Mouse (Mus musculus) embryonic facial prominence, embryonic 10.5 days (tissue): ENCODE data around the gene Gpm6b. TPM values are rescaled to one million over a fixed set of nuclear protein-coding genes. Genes with fewer than 3 reads are reported as not detected.
A peak's percentile ranks its signal among the peaks of the same experiment; 100 is the strongest.

Experiments used
- DNase-seq: peaks from one replicate; pipeline ENCODE4 v3.0.0-alpha.2; 2017; ENCODE audit warnings: low spot score
- H3K27ac ChIP-seq: fragments of 300-500 bp; sonication (generic); replicated peaks from 2 replicates; pipeline ENCODE4 v1.5.1; 2016; ENCODE audit warnings: mild to moderate bottlenecking
- H3K27me3 ChIP-seq: fragments of 300-500 bp; sonication (generic); replicated peaks from 2 replicates; pipeline ENCODE4 v1.6.1; 2016; ENCODE audit warnings: low read depth, mild to moderate bottlenecking; ENCODE audit not compliant: poor library complexity, severe bottlenecking
- H3K36me3 ChIP-seq: fragments of 300-500 bp; sonication (generic); replicated peaks from 2 replicates; pipeline ENCODE4 v1.6.1; 2016; ENCODE audit warnings: mild to moderate bottlenecking, moderate library complexity
- H3K4me1 ChIP-seq: fragments of 300-500 bp; sonication (generic); 2 replicates; pipeline ENCODE4 v1.6.1; 2016
- H3K4me3 ChIP-seq: fragments of 300-500 bp; sonication (generic); 2 replicates; pipeline ENCODE4 v1.5.1; 2016; ENCODE audit warnings: mild to moderate bottlenecking, moderate library complexity
- H3K9me3 ChIP-seq: fragments of 300-500 bp; sonication (generic); 2 replicates; pipeline ENCODE4 v1.6.1; 2016; ENCODE audit warnings: mild to moderate bottlenecking
- WGBS: fragments of 180-500 bp; shearing (Covaris S2); methylation state at CpG from one replicate; pipeline ENCODE4 v1.1.7; 2016; 5-methylcytosine and 5-hydroxymethylcytosine counted together
- polyA plus RNA-seq: library from polyadenylated mRNA; unstranded; fragments of >200 nt; fragmentation: Nextera tagmentation; extraction: Ambion mirVana; gene quantifications from 2 replicates; pipeline ENCODE4 v1.2.1, GENCODE M21; 2016

The Gpm6b gene
- polyA plus RNA-seq, 1 experiment from 2014 or later, result 27.1 TPM

DNA sequence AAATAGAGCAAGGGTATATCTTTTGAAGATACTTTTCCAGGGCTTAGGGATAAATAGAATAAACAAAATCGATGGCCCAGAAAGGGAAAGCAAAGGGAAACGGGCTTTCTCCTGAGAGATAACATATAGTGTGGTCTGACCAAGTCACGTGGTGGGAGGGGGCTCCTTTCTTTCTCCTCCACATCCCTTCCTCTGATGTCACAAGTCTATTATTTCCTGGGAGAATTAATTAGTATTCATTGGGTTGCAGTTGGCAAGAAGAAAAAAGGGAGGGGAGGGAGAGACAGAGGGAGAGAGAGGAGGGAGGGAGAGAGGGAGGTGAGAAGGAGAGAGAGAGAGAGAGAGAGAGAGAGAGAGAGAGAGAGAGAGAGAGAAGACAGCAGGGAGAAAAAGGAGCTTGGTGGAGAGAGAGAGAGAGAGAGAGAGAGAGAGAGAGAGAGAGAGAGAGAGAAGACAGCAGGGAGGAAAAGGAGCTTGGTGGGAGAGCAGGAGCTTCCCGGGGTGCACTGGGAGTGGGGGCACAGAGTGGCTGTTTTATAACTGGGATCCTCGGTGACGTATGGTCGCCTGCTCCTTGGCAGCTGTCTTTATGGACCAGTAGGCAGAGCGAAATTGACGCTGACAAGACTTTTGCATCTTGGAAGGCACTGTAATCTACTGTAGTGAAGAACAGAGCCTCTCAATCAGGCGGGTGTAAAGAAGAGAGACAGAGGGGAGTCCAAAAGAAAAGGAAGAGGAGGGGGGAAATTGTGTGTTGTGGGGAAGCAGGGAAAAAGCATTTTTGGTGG, 105.7 kb downstream of the Gpm6b start:
- Histone ChIP-seq H3K27ac (peak overlapping the region; percentile 72), H3K27me3 (peaks cover 74% of the 10 kb centered on the region), H3K4me1 (no peaks in the 10 kb centered on the region), H3K9me3 (no peaks in the 10 kb centered on the region), H3K36me3 (no peaks in the 10 kb centered on the region), H3K4me3 (peak overlapping the region; percentile 44)
- DNase-seq, result peak; percentile 10
- WGBS, result 31% methylated on average over 10 of the region's 10 CpGs

GRCm38 (mm10) chrX:166348086-166348485, 109.4 kb downstream of the Gpm6b start:
- no peak for DNase-seq
- H3K9me3 ChIP-seq, result no peaks in the 10 kb centered on the region
- peaks cover 76% of the 10 kb centered on the region for H3K27me3 ChIP-seq
- no peaks in the 10 kb centered on the region for H3K36me3 ChIP-seq
- no peak overlapping the region for H3K4me3 ChIP-seq
- 79% methylated on average over 6 of the region's 6 CpGs for WGBS
- no peaks in the 10 kb centered on the region for H3K4me1 ChIP-seq
- no peak overlapping the region for H3K27ac ChIP-seq

GRCm38 (mm10) chrX:166348634-166349033, 109.9 kb downstream of the Gpm6b start:
- Histone ChIP-seq H3K4me3 (no peak overlapping the region), H3K4me1 (no peaks in the 10 kb centered on the region), H3K9me3 (no peaks in the 10 kb centered on the region), H3K36me3 (no peaks in the 10 kb centered on the region), H3K27me3 (peaks cover 76% of the 10 kb centered on the region), H3K27ac (no peak overlapping the region)
- no peak for DNase-seq
- WGBS, result 89% methylated on average over 4 of the region's 4 CpGs

- WGBS, result 24% methylated on average over 6 of the region's 6 CpGs
- H3K27me3 ChIP-seq, result peaks cover 85% of the 10 kb centered on the region
Measured at GRCm38 (mm10) chrX:166351790-166352189, 113.1 kb downstream of the Gpm6b start.

GRCm38 (mm10) chrX:166353412-166353811, 114.7 kb downstream of the Gpm6b start:
- no peak overlapping the region for H3K27ac ChIP-seq
- H3K9me3 ChIP-seq, result no peaks in the 10 kb centered on the region
- 75% methylated on average over 2 of the region's 2 CpGs for WGBS
- no peaks in the 10 kb centered on the region for H3K36me3 ChIP-seq
- peaks cover 83% of the 10 kb centered on the region for H3K27me3 ChIP-seq
- H3K4me1 ChIP-seq, result no peaks in the 10 kb centered on the region
- H3K4me3 ChIP-seq, result no peak overlapping the region
- no peak for DNase-seq

More at GRCm38 (mm10) chrX:166351790-166352189, 113.1 kb downstream of the Gpm6b start:
- Histone ChIP-seq H3K4me3 (no peak overlapping the region), H3K4me1 (no peaks in the 10 kb centered on the region), H3K9me3 (no peaks in the 10 kb centered on the region), H3K27ac (no peak overlapping the region), H3K36me3 (no peaks in the 10 kb centered on the region)
- peak; percentile 56 for DNase-seq

- no peak for DNase-seq
- no peak overlapping the region for H3K4me3 ChIP-seq
- H3K27ac ChIP-seq, result no peak overlapping the region
- peaks cover 88% of the 10 kb centered on the region for H3K27me3 ChIP-seq
- no peaks in the 10 kb centered on the region for H3K9me3 ChIP-seq
- no peaks in the 10 kb centered on the region for H3K36me3 ChIP-seq
- no peaks in the 10 kb centered on the region for H3K4me1 ChIP-seq
- WGBS, result 67% methylated on average over 1 of the region's 1 CpGs
Measured at GRCm38 (mm10) chrX:166354913-166355312, 116.2 kb downstream of the Gpm6b start.

GRCm38 (mm10) chrX:166356276-166356675, 117.6 kb downstream of the Gpm6b start:
- Histone ChIP-seq H3K36me3 (no peaks in the 10 kb centered on the region), H3K9me3 (no peaks in the 10 kb centered on the region), H3K27me3 (peaks cover 88% of the 10 kb centered on the region), H3K27ac (no peak overlapping the region), H3K4me3 (no peak overlapping the region), H3K4me1 (no peaks in the 10 kb centered on the region)
- WGBS, result 89% methylated on average over 3 of the region's 3 CpGs
- DNase-seq, result no peak

- DNase-seq, result no peak
- H3K27me3 ChIP-seq, result peaks cover 83% of the 10 kb centered on the region
- 76% methylated on average over 2 of the region's 2 CpGs for WGBS
- no peaks in the 10 kb centered on the region for H3K9me3 ChIP-seq
- H3K4me3 ChIP-seq, result no peak overlapping the region
- H3K36me3 ChIP-seq, result no peaks in the 10 kb centered on the region
- no peaks in the 10 kb centered on the region for H3K4me1 ChIP-seq
- H3K27ac ChIP-seq, result no peak overlapping the region
Measured at GRCm38 (mm10) chrX:166358955-166359354, 120.2 kb downstream of the Gpm6b start.

DNA sequence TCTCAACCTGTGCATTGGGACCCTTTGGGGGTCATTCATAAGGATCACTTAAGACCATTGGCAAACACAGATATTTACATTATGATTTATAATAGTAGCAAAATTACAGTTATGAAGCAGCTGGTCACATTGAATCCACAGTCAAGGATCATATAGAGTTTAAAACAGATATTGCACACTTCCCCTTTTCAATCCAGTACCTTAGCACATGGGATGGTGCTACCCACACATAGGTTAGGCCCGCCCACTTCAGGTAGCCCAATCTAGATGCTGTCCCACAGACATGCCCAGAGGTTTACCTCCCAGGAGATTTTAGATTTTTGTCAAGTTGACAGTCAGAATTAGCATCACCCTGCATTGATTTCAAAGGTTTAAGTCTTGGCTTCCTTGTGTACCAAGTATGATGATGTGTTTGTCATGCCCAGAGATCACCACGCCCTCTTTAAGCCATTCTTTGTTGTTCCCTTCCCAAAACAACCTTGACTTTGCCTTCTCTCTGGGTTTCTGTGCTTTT, 121.3 kb downstream of the Gpm6b start:
- Histone ChIP-seq H3K36me3 (no peaks in the 10 kb centered on the region), H3K9me3 (no peaks in the 10 kb centered on the region), H3K27me3 (peaks cover 80% of the 10 kb centered on the region), H3K4me1 (no peaks in the 10 kb centered on the region), H3K27ac (no peak overlapping the region), H3K4me3 (no peak overlapping the region)
- DNase-seq, result no peak
- 84% methylated on average over 2 of the region's 2 CpGs for WGBS

GRCm38 (mm10) chrX:166360455-166360854, 121.7 kb downstream of the Gpm6b start:
- H3K4me3 ChIP-seq, result no peak overlapping the region
- no peak overlapping the region for H3K27ac ChIP-seq
- no peaks in the 10 kb centered on the region for H3K4me1 ChIP-seq
- peaks cover 80% of the 10 kb centered on the region for H3K27me3 ChIP-seq
- DNase-seq, result no peak
- H3K9me3 ChIP-seq, result no peaks in the 10 kb centered on the region
- H3K36me3 ChIP-seq, result no peaks in the 10 kb centered on the region
- 87% methylated on average over 4 of the region's 4 CpGs for WGBS

DNA sequence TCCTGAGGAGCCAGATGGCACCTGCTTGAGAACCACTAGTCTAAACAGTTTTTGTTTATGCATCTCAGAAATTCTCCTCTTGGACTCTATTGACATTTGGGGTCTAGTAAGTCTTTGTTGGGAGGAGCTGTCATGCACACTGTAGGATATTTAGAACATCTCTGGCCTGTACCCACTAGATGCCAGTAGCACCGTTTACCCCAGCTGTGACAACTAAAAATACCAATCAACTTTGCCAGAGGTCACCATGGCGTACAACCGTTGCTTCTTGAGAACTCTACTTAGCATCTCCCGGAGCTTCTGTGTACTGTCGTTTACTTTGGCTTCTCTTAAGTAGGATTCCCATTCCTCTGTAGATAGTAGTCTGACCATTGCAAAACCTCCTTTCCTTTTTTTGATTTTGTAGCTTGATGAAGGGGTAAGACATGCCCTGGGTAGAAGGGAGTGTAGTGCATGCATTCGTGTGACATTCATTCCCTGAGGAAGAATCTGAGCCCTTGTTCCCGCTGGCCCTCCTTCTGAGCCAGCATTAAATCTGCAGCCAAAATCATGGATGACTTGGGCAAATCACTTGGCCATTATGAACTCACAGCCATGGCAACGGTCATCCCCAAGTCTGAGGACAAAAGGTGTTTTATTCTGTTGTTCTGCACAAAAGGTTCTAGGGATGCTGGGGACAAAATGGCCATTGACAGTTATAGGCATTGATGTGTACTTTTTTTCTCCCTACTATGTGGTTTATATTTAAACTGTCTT, 126.9 kb downstream of the Gpm6b start:
- no peaks in the 10 kb centered on the region for H3K36me3 ChIP-seq
- no peaks in the 10 kb centered on the region for H3K9me3 ChIP-seq
- no peak overlapping the region for H3K4me3 ChIP-seq
- 84% methylated on average over 8 of the region's 8 CpGs for WGBS
- H3K27me3 ChIP-seq, result peaks cover 87% of the 10 kb centered on the region
- no peaks in the 10 kb centered on the region for H3K4me1 ChIP-seq
- DNase-seq, result no peak
- H3K27ac ChIP-seq, result no peak overlapping the region

- no peak for DNase-seq
- Histone ChIP-seq H3K27ac (no peak overlapping the region), H3K27me3 (peaks cover 99% of the 10 kb centered on the region), H3K9me3 (no peaks in the 10 kb centered on the region), H3K4me3 (no peak overlapping the region), H3K4me1 (no peaks in the 10 kb centered on the region), H3K36me3 (no peaks in the 10 kb centered on the region; the same call in 1 of the 2 replicates)
- WGBS, result 85% methylated on average over 9 of the region's 9 CpGs
Measured at GRCm38 (mm10) chrX:166376681-166377328, 138.1 kb downstream of the Gpm6b start.
